Mouse (Mus musculus) left cerebral cortex, postnatal 10 days (tissue): ENCODE measurements around the gene Syne4. TPM values are rescaled to one million over a fixed set of nuclear protein-coding genes. Genes with fewer than 3 reads are reported as not detected.

Experiments
- DNase-seq, 2 experiments: peaks; one replicate each; pipeline ENCODE4 v3.0.0; 2021 to 2022; ENCODE audit warnings: low spot score in 2 of 2, mixed read lengths in 1 of 2; ENCODE audit errors: extremely low spot score in 1 of 2
- intact Hi-C: fragments of 180-260 bp; cut with DNase I; formaldehyde crosslinking; loops from one replicate; pipeline ENCODE4 v1.15.1; 2025
- total RNA-seq, 2 experiments: library from RNA; stranded (reverse); gene quantifications; 2 replicates each; pipeline ENCODE4 v1.2.3; 2021

Gene Syne4
- total RNA-seq, result 1 to 10 TPM; 5.4 to 7.5 TPM

DNA sequence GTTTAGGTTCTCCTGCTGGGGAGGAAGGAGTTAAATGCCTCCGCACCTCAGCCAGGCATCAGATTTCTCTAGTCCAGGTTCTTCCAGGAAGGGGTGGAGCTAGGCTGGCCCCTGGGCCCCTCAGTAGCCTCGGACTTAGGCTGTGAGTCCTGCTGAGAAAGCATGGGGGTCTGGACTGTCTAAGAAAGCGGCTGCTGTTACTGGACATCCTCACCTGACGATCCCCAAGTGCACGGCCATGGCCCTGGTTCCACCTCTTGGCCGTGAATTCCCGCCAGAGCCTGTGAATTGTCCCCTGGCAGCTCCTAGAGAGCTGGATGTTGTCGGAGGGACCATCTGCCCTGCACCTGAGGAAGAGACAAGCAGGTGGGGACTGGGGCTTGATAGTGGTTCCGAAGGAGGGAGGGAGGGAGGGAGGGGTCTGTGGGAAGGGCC is at the start of gene Syne4:
TSS of gene Syne4 (plus strand) at position 87 of the 435 bp plus-strand sequence.
- intact Hi-C loops, result no loop called here
- no peak for DNase-seq

DNA sequence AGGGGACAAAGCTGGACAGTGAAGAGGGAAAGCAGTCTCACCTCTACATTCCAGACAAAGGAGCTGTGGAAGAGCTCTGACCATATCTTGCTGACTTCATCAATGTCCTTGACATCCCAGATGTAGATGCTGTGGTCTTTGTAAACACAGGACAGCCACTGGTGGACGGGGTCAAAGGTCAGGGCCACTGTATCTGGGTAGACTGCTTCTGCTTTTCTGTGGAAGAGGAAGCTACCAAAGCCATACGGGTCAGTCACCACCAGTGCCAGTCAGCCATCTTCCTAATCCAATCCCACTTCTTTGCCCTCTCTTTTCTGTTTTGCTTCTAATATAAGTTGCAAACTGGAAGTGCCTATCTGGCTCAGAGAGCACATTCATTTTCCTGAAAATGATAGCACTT is 49.6 kb upstream of the Syne4 start:
- intact Hi-C loops, result no loop called here
- no peak for DNase-seq

DNA sequence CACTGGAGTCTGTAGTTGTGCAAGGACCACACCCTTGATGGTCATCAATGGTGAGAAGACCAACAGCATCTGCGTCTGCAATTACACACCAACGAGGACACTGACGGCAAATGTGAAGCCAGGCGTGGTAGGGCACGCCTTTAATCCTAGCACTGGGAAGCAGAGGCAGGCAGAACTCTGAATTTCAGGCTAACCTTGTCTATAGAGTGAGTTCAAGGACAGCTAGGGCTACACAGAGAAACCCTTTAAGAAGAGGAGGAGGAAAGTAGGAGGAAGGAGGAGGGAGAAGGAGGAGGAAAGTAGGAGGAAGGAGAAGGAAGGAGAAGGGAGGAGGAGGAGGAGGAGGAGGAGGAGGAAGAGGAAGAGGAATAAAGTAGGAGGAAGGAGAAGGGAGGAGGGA is 49.1 kb upstream of the Syne4 start:
- DNase-seq, result no peak
- intact Hi-C loops, result no loop called here

DNA sequence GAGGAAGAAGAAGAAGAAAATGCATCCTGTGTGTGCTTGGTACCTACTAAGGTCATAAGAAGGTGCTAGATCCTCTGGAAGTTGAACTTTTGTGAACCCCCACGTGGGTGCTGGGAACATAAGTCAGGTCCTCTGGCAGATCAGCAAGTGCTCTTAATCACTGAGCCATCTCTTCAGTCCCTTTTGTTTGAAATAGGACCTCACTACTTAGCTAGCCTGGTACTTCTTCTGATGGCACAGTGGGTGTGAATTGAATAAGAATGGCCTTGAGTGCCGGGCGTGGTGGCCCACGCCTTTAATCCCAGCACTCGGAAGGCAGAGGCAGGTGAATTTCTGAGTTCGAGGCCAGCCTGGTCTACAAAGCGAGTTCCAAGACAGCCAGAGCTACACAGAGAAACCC is 48.7 kb upstream of the Syne4 start:
- no peak for DNase-seq
- intact Hi-C loops, result no loop called here

DNA sequence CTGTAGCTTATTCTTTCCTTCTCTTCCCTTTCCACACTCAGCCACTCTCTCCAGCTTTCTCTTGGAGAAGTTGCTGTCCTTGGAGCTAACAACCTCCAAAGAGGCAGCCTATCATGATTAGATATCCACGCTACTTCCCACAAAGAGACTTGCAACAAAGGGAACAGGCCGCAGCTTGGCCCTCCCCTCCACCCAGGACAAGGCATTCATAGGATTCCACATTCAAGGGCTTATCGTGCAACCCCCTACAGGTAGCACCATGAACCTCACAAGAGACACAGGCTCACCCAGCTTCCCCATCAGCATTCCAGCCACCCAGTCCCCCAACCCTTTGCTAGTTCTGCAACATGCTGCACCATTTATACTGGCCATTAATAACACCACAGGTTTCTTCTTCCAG is 47.8 kb upstream of the Syne4 start:
- intact Hi-C loops, result no loop called here
- DNase-seq, result no peak

DNA sequence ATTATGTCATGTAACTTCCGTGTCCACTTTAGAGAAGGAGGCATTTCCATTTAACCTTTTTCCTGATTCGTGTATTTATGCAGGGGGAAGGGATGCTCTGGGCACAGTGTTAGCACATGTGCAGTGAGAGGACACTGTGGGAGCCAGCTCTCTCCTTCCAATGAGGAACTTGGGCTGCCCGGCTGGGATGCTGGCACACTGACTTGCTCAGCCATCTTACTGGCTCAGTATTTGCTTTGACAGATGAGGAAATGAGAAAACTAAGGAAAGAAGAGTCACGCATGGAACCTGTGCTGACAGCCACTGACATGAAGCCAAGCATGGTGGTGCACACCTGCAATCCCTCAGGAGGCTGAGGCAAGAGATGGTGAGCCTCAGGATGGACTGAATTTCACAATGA is 45.0 kb upstream of the Syne4 start:
- DNase-seq, result no peak
- intact Hi-C loops, result no loop called here

DNA sequence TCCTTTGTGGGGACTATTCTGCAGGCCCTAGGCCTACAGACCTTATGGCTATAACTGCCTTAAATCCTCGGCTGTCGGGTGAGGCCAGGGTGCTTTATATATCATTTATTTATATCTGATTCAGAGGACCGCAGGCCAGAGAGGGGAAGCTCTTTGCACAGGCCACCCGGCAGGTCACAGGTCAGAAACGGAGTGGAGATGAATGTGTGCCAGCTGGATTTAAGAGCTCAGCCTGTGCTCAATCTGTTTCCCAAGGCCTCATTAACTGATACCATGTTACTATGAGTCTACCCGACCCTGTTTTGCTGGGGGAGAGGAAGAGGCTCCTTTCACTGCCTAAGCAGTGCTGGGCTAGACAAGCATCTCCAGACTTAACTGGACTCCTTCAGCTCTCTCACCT is 40.2 kb upstream of the Syne4 start:
- intact Hi-C loops, result no loop called here
- no peak for DNase-seq

DNA sequence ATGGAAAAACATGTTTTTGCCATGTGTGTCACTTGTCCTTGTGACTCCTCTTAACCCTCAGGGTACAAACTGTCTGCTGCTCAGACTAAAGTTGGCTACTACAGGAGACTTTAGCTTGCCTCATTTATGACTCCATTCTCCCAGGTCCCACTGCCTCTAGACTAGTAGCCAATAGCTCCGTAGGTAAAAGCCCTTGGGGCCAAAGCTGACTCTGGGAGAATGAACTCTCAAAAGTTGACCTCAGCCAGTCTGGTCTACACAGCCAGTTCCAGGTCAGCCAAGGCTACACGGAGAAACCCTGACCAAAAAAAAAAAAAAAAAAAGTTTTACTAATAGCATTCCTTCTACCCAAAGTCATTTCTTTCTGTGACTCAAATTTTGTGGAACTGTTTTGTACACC is 35.7 kb upstream of the Syne4 start:
- intact Hi-C loops, result no loop called here
- no peak for DNase-seq

DNA sequence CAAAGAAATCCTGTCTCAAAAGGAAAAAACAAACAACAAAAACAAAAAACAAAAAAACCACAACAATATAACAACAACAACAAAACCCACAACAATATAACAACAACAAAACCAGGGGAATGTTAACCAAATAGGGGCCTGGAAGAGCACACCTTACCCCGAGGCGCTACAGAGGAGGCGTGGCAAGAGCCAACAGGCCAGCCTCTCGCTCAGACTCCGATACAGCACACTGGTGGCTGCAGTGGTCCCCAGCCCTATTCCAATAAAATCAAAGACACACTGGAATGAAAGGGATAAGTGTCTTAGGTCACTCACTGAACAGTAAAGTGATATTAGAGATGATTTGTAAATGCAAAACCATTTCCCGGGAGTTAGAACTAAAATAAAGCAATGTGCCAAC is 35.1 kb upstream of the Syne4 start:
- DNase-seq, result no peak
- intact Hi-C loops, result no loop called here

DNA sequence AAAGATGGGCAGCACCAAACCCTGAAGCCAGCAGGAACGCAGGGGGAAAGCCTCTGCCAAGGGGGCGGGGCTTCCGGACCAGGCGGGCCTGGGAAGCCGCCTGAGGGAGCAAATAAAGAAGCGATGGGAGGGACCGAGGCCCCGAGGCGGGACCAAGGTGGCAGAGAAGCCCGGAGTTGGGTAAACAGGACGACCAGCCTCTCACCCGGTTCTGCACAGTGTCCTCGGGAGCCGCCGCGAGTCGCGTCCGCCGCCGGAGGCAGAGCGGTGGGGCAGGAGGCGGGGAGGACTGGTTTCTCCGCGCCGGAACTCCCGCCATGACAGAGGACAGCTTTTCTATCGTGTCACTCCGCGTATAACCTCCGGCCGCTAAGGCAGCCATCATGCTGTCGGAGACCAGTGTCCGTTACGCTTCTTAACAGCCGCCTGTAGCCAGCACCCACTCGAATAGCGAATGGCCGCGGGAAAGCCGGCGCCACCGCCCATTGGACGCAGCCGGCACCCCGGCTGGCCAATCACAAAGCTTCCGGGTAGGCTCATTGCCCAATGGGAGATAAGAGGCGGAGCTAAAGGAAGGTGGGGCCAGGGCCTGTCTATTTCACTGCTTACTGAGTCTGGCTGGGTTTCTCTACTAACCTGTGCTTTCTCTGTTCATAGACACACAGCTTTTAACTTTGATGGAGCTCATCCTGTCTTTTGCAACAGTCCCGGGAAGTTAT is 34.5 kb upstream of the Syne4 start, which contains the start of the genes Thap8 and Wdr62:
TSS of gene Thap8 (plus strand) at position 144 of the 719 bp plus-strand sequence.
TSS of gene Wdr62 (minus strand) at position 469 of the 719 bp plus-strand sequence.
- intact Hi-C loops, result no loop called here
- peak; percentile 91 to 94 for DNase-seq

DNA sequence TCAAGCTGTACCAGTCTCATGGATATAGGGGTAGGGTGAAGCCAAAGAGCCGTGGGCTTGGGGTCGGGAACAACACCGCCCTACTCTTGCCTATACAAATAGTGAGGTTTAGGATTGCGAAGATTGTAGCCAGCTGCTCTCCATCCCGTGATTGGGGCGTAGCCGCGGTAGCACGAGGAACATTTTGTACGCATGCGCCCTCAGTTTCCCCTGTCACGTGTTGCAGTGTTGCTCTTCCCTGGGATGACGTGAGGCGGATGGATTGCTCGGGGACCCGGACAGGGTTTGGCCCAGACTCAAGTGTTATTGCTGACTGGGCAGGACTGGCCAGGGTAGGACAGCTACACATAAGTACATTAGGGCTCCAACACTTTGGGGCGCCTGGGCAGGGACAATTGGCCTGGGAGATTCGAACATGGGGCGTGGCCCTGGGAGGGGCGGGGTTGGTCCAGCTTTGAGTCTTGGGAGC is 33.9 kb upstream of the Syne4 start:
- DNase-seq, result peak; percentile 88 to 94
- intact Hi-C loops, result no loop called here

DNA sequence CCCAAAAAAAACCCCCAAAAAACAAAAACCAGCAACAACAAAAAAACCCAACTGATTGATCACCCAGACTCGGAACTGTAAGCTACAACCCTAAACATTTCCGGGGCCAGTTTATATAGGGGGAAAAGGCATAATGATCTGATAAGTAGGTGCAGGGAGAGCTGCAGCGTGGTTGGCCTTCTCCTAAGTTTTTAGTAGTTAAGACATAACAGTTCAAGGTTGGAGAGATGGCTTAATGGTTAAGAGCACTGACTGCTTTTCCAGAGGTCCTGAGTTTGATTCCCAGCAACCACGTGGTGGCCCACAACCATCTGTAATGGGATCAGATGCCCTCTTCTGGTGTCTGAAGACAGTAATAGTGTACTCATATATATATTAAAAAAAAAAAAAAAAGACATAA is 33.1 kb upstream of the Syne4 start:
- DNase-seq, result no peak
- intact Hi-C loops, result no loop called here

DNA sequence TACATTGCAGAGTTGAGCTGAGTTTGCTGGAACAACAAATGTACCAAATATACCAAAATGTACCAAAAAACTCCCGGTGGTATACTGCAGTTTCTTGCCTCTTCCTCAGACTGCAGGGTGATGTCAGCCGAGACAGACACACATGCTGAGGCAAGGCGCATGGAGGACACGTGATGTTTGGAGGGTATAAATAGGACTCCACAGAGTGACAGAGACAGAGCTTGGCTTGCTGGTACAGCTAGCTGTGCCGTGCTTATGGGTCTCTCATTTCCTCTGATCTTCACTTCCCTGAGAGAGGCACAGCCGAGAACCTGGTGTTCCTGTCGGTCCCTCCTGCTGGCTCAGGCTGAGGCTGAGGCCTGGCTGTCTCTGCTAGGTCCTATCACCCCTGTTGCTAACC is 31.9 kb upstream of the Syne4 start:
- intact Hi-C loops, result no loop called here
- DNase-seq, result no peak

DNA sequence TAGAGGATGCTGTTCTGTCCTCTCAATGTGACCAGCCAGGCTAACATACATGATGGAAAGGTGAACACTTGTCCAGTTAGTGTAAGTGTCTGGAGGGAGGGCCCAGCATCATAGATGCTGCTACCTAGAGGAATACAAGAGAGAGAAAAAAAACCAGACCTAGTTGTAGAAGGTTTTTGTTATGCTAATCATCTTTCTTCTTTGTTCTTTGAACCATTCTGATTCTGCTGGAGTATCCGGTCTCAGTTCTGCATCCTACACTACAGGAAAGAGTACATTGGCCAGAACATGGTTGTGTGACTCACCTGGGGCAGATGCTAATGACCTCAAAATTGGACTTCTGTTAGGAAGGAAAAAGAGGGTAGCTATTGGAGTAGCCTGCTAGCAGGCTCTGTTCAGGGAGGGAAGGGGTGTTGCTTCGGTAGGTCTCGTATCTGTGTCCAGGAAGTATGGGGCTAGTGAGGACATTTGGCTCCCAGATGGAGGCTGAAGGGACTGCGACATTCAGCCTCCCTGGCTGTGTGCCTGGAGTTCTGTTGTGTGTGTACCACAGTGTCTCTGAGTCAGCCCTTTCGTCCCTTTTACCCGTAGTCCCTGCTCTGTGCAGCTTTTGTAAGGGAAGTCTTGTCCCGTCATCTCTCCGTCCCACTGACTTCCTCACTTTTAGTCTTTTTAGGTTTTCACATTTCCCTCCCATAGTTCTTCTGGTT is 27.8 kb upstream of the Syne4 start:
- peak in 1 of 2 experiments; percentile 65 for DNase-seq
- intact Hi-C loops, result no loop called here

DNA sequence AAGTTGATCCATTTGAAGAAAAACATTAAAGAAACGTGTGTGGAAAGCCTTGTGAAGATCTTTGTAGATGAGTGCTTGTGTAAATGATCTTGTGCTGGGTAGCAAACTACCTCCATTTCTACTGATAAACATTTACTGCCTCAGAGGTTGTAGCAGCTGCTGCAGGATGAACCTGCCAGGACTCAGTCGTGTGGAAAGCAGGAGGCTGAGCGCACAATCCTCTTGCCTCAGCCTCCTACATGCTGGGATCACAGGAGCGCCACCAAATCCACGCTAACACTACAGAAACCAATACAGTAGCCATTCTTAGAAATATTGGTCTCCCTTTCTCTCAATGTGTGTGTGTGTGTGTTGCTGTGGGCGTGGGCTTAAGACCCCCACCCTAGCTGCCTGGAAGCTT is 26.6 kb upstream of the Syne4 start:
- no peak for DNase-seq
- intact Hi-C loops, result no loop called here

DNA sequence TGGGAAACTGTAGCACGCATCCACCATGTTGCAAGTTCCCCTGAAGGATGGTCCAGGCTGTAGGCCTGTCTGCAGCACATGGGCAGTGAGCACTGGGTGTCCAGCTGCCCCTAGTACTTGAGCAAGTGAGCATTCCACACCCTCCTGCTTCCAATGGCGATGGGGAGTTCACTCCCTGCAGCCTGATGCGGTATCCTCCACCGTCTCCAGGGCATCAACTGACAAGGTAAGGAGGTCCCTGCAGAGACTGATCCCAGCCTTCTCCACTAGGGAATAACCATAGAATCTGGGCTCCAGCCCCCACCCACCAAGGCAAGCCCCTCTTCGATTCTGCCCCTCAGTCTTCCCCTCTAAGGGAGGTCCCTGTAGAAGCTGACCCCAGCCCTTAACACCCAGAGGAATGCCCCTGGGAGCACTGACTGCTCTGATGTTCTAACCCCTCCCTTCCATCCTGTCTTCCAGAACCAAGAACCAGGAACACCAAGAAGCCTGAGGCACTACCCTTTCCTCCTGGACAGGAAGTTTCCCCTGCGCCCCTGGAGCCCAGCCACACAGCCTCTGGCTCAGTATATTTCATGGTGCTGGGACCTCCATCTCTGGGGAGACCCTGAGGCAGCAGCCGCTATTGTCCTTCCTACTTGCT is 25.4 kb upstream of the Syne4 start:
- no peak for DNase-seq
- intact Hi-C loops, result no loop called here

DNA sequence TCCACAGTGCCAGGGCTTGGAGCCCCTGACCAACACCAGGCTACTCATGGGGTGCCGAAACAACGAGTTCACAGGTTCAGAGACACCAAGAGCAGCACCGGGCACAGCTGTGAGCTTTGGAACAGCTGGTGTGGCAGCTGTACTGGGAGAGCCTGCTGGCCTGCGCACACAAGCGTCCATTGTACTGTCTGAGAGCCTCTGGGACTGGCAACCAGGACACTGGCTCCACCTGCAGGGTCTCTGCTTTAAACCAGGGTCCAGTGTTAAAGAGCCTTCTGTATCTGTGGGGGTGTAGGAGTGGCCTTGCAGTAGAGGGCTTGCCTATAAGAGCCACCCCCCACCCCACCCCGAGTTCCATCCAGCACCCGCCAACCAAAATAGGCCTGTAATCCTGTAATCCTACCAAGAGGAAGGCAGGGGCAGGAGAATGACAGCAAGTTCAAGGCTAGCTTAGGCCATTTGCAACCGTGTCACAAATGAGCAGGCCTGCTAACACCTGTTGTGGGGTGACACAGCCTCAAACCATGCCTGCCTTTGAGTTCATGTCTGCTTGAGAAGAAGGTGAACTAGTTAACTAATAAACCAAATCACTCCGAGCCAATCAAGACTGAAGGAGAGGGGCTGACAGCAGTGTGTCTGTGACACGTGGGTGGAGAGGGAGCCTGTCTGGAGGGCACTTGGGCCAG is 24.8 kb upstream of the Syne4 start:
- intact Hi-C loops, result loop anchor here (5.0 kb wide), 1 partner anchor 58 kb away; the partner anchor contains the start of genes Polr2i and Tbcb
- DNase-seq, result peak in 1 of 2 experiments; percentile 65

DNA sequence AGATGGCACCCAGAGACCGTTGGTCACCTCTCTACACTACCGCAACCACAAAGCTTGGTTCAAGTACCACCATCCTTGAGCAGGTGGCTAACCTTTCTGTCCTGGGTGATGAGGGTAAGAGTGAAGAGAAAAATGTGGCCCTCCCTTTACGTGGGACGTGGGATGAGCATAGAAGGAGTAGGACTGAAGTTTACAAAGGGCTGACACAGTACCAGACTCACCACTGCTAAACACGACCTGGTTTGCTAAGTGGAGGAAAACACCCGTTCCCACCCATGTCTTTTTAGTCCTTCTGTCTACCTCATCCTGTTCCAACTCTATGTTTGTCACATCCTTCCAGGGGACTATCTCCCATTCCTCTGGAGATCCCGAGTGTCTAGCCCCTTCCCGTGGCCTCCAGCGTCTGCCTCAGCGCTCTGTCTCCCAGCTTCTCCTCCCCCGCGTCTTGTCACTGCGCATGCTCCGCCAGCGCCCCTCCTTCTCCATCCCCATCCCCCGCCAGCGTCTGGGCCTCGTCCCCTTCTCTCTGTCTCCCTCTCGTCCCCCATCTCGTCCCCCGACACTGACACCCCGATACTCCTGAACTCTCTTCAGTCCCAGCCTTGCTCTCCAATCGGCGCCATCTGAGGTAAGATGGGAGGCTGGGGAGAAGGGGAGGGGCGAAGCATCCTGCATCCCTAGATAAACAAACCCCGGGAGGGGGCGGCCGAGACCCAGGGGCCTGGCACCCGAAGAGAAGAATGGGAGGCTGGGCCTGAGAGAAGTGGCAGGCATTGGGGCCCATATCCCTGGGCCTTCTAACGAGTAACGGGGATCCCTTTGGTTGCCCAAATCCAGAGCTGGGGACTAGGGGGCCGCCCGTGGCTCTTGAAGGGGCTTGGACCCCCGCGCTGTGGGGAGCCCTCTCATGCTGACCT is 23.1 kb upstream of the Syne4 start, which contains the start of gene Clip3:
TSS of gene Clip3 (plus strand) at position 514 of the 917 bp plus-strand sequence.
- intact Hi-C loops, result loop anchor here (5.0 kb wide), 1 partner anchor 59 kb away; the partner anchor contains the start of genes Polr2i and Tbcb

More for the DNA sequence above, 23.1 kb upstream of the Syne4 start, which contains the start of gene Clip3:
- DNase-seq, result peak; percentile 86 to 92
